8 mouse cellular contexts compared by ENCODE assay signal in genomic region chr11:97476334-97477095, GRCm38 (mm10). TPM values are rescaled to one million over a fixed set of nuclear protein-coding genes. Genes with fewer than 3 reads are reported as not detected.
DNase-seq lines count a peak whose midpoint lies in the region; ATAC-seq and TF ChIP-seq lines count a peak whose summit lies in the region.

No protein-coding gene starts in this region.

- H3K4me3 ChIP-seq in CH12.LX (replicated peaks in 1 of 3; ENCODE audit: low read depth in 2 of 3, low read length in 2 of 3, poor library complexity in 1 of 3) = no peak overlapping the region
- H3K4me3 ChIP-seq in liver, postnatal 0 days (ENCODE audit: low read depth, low read length) = no peak overlapping the region
- H3K4me3 ChIP-seq in neural tube, embryonic 15.5 days (replicated peaks) = no peak overlapping the region

- peaks cover 0 to 1% of the 10 kb centered on the region in 2 experiments; a peak in 2 of 4 replicates for H3K4me1 ChIP-seq in CH12.LX (ENCODE audit: control insufficient read depth in 1 of 2, insufficient read depth in 2 of 2)
- peaks cover 19% of the 10 kb centered on the region for H3K4me1 ChIP-seq in liver, postnatal 0 days (ENCODE audit: insufficient read depth)
- H3K4me1 ChIP-seq in neural tube, embryonic 15.5 days = no peaks in the 10 kb centered on the region

- no peaks in the 10 kb centered on the region for H3K9me3 ChIP-seq in CH12.LX (replicated peaks; ENCODE audit: low read length)
- no peaks in the 10 kb centered on the region for H3K9me3 ChIP-seq in liver, postnatal 0 days (ENCODE audit: low read length)
- no peaks in the 10 kb centered on the region for H3K9me3 ChIP-seq in neural tube, embryonic 15.5 days (replicated peaks)

- H3K27me3 ChIP-seq in CH12.LX (replicated peaks) = no peaks in the 10 kb centered on the region
- H3K27me3 ChIP-seq in liver, postnatal 0 days (ENCODE audit: insufficient read depth, low read length) = no peaks in the 10 kb centered on the region
- H3K27me3 ChIP-seq in neural tube, embryonic 15.5 days (replicated peaks) = no peaks in the 10 kb centered on the region

- in situ Hi-C loops in CH12.LX (cut with MboI; ENCODE audit: low pct_ligation_motif_present, low pct_unique_long_range_greater_than_20kb, low sequenced_read_pairs) = no loop called here

- TF ChIP-seq POLR2A in CH12.LX (IDR thresholded peaks at IDR 0.05; ENCODE audit: low read depth, low read length) = no peak

- no peak overlapping the region for H3K9ac ChIP-seq in CH12.LX (ENCODE audit: insufficient read depth, low read depth)
- H3K9ac ChIP-seq in liver, postnatal 0 days (replicated peaks) = no peak overlapping the region
- H3K9ac ChIP-seq in neural tube, embryonic 15.5 days (replicated peaks) = no peak overlapping the region

- peaks cover 5 to 46% of the 10 kb centered on the region in 2 experiments for H3K36me3 ChIP-seq in CH12.LX (replicated peaks in 1 of 2; ENCODE audit: control insufficient read depth in 1 of 2, insufficient read depth in 1 of 2, low read length in 1 of 2)
- H3K36me3 ChIP-seq in liver, postnatal 0 days (replicated peaks; ENCODE audit: insufficient read depth, low read length) = peaks cover 70% of the 10 kb centered on the region
- peaks cover 80% of the 10 kb centered on the region for H3K36me3 ChIP-seq in neural tube, embryonic 15.5 days

- peak; percentile 39 for DNase-seq in 3134 (ENCODE audit: extremely low read depth, insufficient read length, low spot score)
- DNase-seq in CH12.LX (ENCODE audit: extremely low read depth) = peak; percentile 88
- DNase-seq in cerebellum, adult 9-10 months = peak; percentile 86
- peak; percentile 87 for DNase-seq in forelimb bud, embryonic 11.5 days (ENCODE audit: low read depth, low spot score)
- DNase-seq in kidney, adult 8-10 months = peak; percentile 43 to 63
- DNase-seq in liver, postnatal 0 days = peak; percentile 68
- DNase-seq in urinary bladder, adult 2 months (ENCODE audit: low spot score) = no peak

- no peak overlapping the region for H3K4me2 ChIP-seq in CH12.LX (ENCODE audit: insufficient read depth, low read depth, poor library complexity, severe bottlenecking)
- no peak overlapping the region for H3K4me2 ChIP-seq in liver, postnatal 0 days (ENCODE audit: low read depth, low read length)
- H3K4me2 ChIP-seq in neural tube, embryonic 15.5 days = no peak overlapping the region

- TF ChIP-seq EP300 in CH12.LX (IDR thresholded peaks at IDR 0.05; ENCODE audit: low read length) = no peak
- TF ChIP-seq EP300 in liver, postnatal 0 days (IDR thresholded peaks at IDR 0.05; ENCODE audit: low read depth) = no peak

- 71% methylated on average over 8 of the region's 8 CpGs for WGBS in liver, postnatal 0 days (ENCODE audit: insufficient replicate concordance)
- WGBS in neural tube, embryonic 15.5 days = 57% methylated on average over 8 of the region's 8 CpGs

- ATAC-seq in liver, postnatal 0 days = no peak
- ATAC-seq in neural tube, embryonic 15.5 days (ENCODE audit: low FRiP score) = peak; percentile 65

- dilution Hi-C loops in CH12.LX (cut with MboI; ENCODE audit: extremely low pct_ligation_motif_present, extremely low pct_unique_long_range_greater_than_20kb, low sequenced_read_pairs) = no loop called here

- TF ChIP-seq CTCF in CH12.LX (conservative IDR thresholded peaks at IDR 0.05 in 1 of 2, IDR thresholded peaks at IDR 0.05 in 1 of 2; ENCODE audit: low read depth in 2 of 2, low read length in 2 of 2) = peak; percentile 77 to 92
- peak; percentile 84 for TF ChIP-seq CTCF in liver, postnatal 0 days (IDR thresholded peaks at IDR 0.05; ENCODE audit: low read depth)

- peak; percentile 76 for TF ChIP-seq RAD21 in CH12.LX (IDR thresholded peaks at IDR 0.05; ENCODE audit: low read depth, low read length)

- no peak overlapping the region for H3K27ac ChIP-seq in CH12.LX (ENCODE audit: insufficient read depth, low read depth)
- H3K27ac ChIP-seq in liver, postnatal 0 days (ENCODE audit: low read depth) = no peak overlapping the region
- no peak overlapping the region for H3K27ac ChIP-seq in neural tube, embryonic 15.5 days (replicated peaks)

- H3K79me2 ChIP-seq in CH12.LX (replicated peaks; ENCODE audit: control insufficient read depth, extremely low read depth, insufficient read depth, poor library complexity, severe bottlenecking) = no peaks in the 10 kb centered on the region

TF ChIP-seq in CH12.LX, 34 proteins besides CTCF, POLR2A, EP300 and RAD21:
- TF ChIP-seq TCF12 (IDR thresholded peaks at IDR 0.05; ENCODE audit: low read depth, low read length) (no peak), MAFK (IDR thresholded peaks at IDR 0.05; ENCODE audit: insufficient replicate concordance, low read length) (no peak), SMC3 (IDR thresholded peaks at IDR 0.05; ENCODE audit: low read depth, low read length) (peak; percentile 86), POLR2AphosphoS2 (IDR thresholded peaks at IDR 0.05; ENCODE audit: low read depth, low read length) (no peak), USF2 (conservative IDR thresholded peaks at IDR 0.05; ENCODE audit: low read depth, low read length) (no peak), CHD2 (IDR thresholded peaks at IDR 0.05; ENCODE audit: low read length) (no peak)

RNA-seq across cellular contexts. Expression of gene 4933428G20Rik, which starts 23.6 kb away (rescaled TPM):
- total RNA-seq in CH12.LX (2012; rRNA removed) (0.17 TPM in 1 of 2 replicates, not detected in the other), CH12.LX (2014; rRNA removed) (not detected in 2 replicates)
- polyA plus RNA-seq in CH12.LX (2012; ENCODE audit: insufficient read length, low read depth) = 0.30 and 0.50 TPM in 2 replicates
- polyA plus RNA-seq in liver, postnatal 0 days (2015; fragmentation: Nextera tagmentation; extraction: Ambion mirVana) = 0.20 and 0.25 TPM in 2 replicates
- polyA plus RNA-seq in neural tube, embryonic 15.5 days (2015; fragmentation: Nextera tagmentation; extraction: Ambion mirVana) = 1.2 and 1.4 TPM in 2 replicates
- not detected in 2 replicates for polyA plus RNA-seq in urinary bladder, adult 2 months (2012; rRNA removed)
